Mouse (Mus musculus) forebrain, embryonic 15.5 days (tissue): Measurements from ENCODE around the gene Tmem192. TPM values are rescaled to one million over a fixed set of nuclear protein-coding genes. Genes with fewer than 3 reads are reported as not detected.

Experiments used
- ATAC-seq: fragments of 200-750 bp; cut with Nextera tagmentation; replicated peaks from 2 replicates; pipeline ENCODE4 v1.8.0; 2017; ENCODE audit warnings: mild to moderate bottlenecking, moderate TSS enrichment, moderate library complexity
- H3K27ac ChIP-seq: fragments of 300-500 bp; sonication (generic); replicated peaks from 2 replicates; pipeline ENCODE4 v1.5.1; 2015; ENCODE audit warnings: mild to moderate bottlenecking, inconsistent platforms
- H3K27me3 ChIP-seq: fragments of 300-500 bp; sonication (generic); 2 replicates; pipeline ENCODE4 v1.6.1; 2015; ENCODE audit warnings: inconsistent platforms
- H3K36me3 ChIP-seq: fragments of 300-500 bp; sonication (generic); 2 replicates; pipeline ENCODE4 v1.6.1; 2015; ENCODE audit warnings: mild to moderate bottlenecking, inconsistent platforms
- H3K4me1 ChIP-seq: fragments of 300-500 bp; sonication (generic); 2 replicates; pipeline ENCODE4 v1.6.1; 2015; ENCODE audit warnings: inconsistent platforms
- H3K4me2 ChIP-seq: fragments of 300-500 bp; sonication (generic); replicated peaks from 2 replicates; pipeline ENCODE4 v1.6.1; 2015; ENCODE audit warnings: mild to moderate bottlenecking, inconsistent platforms
- H3K4me3 ChIP-seq: fragments of 300-500 bp; sonication (generic); 2 replicates; pipeline ENCODE4 v1.5.1; 2015; ENCODE audit warnings: mild to moderate bottlenecking, inconsistent platforms
- H3K9ac ChIP-seq: fragments of 300-500 bp; sonication (generic); replicated peaks from 2 replicates; pipeline ENCODE4 v1.6.1; 2015; ENCODE audit warnings: mild to moderate bottlenecking, inconsistent platforms
- H3K9me3 ChIP-seq: fragments of 300-500 bp; sonication (generic); 2 replicates; pipeline ENCODE4 v1.6.1; 2016; ENCODE audit warnings: inconsistent platforms
- WGBS: fragments of 180-500 bp; shearing (Covaris S2); methylation state at CpG from one replicate; pipeline ENCODE4 v1.1.7; 2015; ENCODE audit warnings: mixed read lengths; 5-methylcytosine and 5-hydroxymethylcytosine counted together
- polyA plus RNA-seq: library from polyadenylated mRNA; unstranded; fragments of >200 nt; fragmentation: Nextera tagmentation; extraction: Ambion mirVana; gene quantifications from 2 replicates; pipeline ENCODE4 v1.2.1, GENCODE M21; 2015

Gene Tmem192
- polyA plus RNA-seq, 1 experiment from 2014 or later: 20.7 TPM

DNA sequence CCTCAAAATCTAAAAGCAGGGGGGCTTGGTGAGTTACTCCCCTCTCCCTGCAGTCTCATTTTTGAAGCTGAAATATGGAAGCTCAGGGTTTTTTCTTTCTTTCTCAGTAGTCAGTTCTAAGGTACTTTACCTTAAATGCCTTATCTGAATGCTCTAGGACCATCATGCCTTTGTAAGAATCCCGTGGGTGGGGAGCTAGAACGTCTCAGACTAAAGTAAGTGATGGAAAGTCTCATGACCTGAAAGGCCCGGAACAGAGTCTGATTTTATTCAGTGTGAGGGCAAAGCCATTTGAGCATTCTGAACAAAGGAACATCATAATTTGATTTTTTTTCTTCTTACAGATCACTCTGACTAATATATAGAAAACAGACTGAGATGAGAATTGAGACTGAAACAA is 12.0 kb upstream of the Tmem192 start:
- Histone ChIP-seq H3K4me3 (no peak overlapping the region), H3K27me3 (no peaks in the 10 kb centered on the region), H3K4me2 (no peak overlapping the region), H3K36me3 (no peaks in the 10 kb centered on the region), H3K9me3 (no peaks in the 10 kb centered on the region), H3K4me1 (no peaks in the 10 kb centered on the region), H3K27ac (no peak overlapping the region), H3K9ac (no peak overlapping the region)
- WGBS: 83% methylated on average over 3 of the region's 3 CpGs
- no peak for ATAC-seq

DNA sequence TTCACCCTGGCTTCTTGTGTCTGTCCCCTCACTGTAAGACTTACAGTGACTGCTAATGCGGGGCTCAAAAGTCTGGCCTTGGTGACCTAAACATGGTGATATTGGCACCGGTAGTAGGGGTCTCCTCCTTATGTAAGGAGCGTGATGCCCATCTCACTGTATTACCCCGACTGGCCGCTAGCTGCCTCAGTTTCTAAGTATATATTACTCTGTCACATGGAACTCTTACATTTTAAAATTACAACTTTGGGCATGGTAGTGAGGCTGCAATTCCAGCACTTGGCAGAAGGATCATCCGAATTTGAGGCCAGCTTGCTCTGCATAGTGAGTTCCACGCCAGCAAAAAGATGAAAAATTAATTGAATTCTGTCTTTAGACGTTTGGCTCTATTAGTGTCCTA is 6.0 kb upstream of the Tmem192 start:
- Histone ChIP-seq H3K27ac (no peak overlapping the region), H3K9ac (no peak overlapping the region), H3K4me1 (peaks cover 9% of the 10 kb centered on the region; the same call in 1 of the 2 replicates), H3K4me3 (no peak overlapping the region), H3K4me2 (no peak overlapping the region), H3K36me3 (no peaks in the 10 kb centered on the region), H3K9me3 (no peaks in the 10 kb centered on the region), H3K27me3 (no peaks in the 10 kb centered on the region)
- WGBS: 77% methylated on average over 8 of the region's 8 CpGs
- ATAC-seq: peak; percentile 28

DNA sequence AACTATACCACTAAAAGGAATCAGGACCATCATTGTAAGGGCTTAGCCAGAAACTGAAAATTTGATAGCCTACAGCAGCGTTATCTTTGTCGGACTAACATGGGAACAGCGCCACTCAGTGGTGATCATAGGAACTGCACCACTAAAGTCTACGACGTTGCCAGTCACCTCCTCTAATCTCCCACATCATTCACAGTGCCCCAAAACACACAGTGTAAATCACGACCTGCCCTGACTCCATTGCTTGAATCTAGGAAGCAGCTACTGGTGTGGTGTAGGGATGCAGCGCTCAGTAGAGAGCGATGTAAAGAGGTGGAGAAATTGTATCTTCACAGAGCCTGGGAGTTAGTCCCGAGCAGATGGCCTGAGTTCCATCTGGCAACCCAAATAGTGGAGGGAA is 5.5 kb upstream of the Tmem192 start:
- Histone ChIP-seq H3K4me2 (no peak overlapping the region), H3K27me3 (no peaks in the 10 kb centered on the region), H3K4me3 (no peak overlapping the region), H3K9ac (no peak overlapping the region), H3K9me3 (no peaks in the 10 kb centered on the region), H3K4me1 (peaks cover 9% of the 10 kb centered on the region; the same call in 1 of the 2 replicates), H3K27ac (no peak overlapping the region), H3K36me3 (no peaks in the 10 kb centered on the region)
- WGBS: 9% methylated on average over 9 of the region's 9 CpGs
- peak; percentile 62 for ATAC-seq

DNA sequence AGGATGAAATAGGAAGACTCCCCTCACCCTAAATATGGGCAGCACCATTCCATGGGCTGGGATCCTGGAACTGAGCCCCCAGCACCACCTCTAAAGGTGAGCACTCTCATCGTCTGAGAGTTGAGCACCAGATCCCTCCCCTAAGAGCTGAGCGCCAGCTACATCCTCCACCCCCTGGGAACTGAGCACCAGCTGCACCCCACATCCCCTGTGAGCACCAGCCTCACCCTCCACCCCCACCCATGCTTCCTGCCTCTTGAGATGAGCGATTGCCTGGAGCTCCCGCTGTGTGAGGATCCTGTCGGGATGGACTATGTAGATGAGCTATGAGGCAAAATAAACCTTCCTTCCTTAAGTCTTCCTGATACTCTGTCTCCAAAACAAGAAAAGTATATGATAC is 4.0 kb upstream of the Tmem192 start:
- Histone ChIP-seq H3K4me2 (no peak overlapping the region), H3K4me3 (no peak overlapping the region), H3K27ac (no peak overlapping the region), H3K9ac (no peak overlapping the region), H3K36me3 (no peaks in the 10 kb centered on the region), H3K27me3 (no peaks in the 10 kb centered on the region), H3K4me1 (peaks cover 11% of the 10 kb centered on the region; the same call in 1 of the 2 replicates), H3K9me3 (no peaks in the 10 kb centered on the region)
- WGBS: 26% methylated on average over 5 of the region's 5 CpGs
- no peak for ATAC-seq

DNA sequence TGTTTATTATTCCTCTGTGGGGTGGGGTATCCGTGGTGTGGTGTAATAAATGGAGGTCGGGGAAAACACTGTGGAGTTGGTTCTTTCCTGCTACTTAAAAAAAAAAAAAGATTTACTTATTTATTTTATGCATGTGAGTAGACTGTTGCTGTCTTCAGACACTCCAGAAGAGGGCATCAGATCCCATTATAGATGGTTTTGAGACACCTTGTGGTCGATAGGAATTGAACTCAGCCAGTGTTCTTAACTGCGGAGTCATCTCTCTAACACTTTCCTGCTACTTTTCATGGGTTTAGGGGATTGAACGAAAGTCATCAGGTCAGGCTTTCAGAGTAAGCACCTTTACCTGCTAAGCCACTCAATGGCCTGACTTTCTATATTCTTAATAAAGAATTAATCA is 2.2 kb upstream of the Tmem192 start:
- Histone ChIP-seq H3K9me3 (no peaks in the 10 kb centered on the region), H3K4me2 (no peak overlapping the region), H3K27me3 (no peaks in the 10 kb centered on the region), H3K4me1 (peaks cover 15% of the 10 kb centered on the region; the same call in 1 of the 2 replicates), H3K9ac (no peak overlapping the region), H3K4me3 (no peak overlapping the region), H3K27ac (no peak overlapping the region), H3K36me3 (no peaks in the 10 kb centered on the region)
- 22% methylated on average over 5 of the region's 5 CpGs for WGBS
- ATAC-seq: no peak

DNA sequence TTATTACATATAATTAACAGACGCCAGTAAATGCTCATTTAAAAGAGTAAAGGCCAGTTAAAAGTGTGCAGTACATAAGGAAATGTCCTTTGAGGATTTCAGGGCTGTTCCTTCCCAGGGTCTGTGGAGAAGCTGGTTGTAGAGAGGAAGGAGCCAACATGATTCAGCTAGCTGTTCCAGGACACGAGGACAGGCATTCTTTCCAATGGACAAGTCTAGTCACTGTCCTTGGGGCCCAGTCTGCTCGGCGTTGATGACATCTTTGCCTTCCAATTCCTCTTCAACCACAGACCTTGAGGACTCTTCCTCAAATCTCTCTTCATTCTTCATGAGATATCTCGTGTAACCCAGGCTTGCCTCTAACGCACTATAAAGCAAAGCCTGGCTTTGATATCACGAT is 1.4 kb upstream of the Tmem192 start:
- H3K4me2 ChIP-seq: no peak overlapping the region
- no peak for ATAC-seq
- H3K4me3 ChIP-seq: no peak overlapping the region
- peaks cover 15% of the 10 kb centered on the region; the same call in 1 of the 2 replicates for H3K4me1 ChIP-seq
- H3K9me3 ChIP-seq: no peaks in the 10 kb centered on the region
- no peak overlapping the region for H3K9ac ChIP-seq
- H3K27me3 ChIP-seq: no peaks in the 10 kb centered on the region
- no peaks in the 10 kb centered on the region for H3K36me3 ChIP-seq
- 85% methylated on average over 7 of the region's 7 CpGs for WGBS
- no peak overlapping the region for H3K27ac ChIP-seq

DNA sequence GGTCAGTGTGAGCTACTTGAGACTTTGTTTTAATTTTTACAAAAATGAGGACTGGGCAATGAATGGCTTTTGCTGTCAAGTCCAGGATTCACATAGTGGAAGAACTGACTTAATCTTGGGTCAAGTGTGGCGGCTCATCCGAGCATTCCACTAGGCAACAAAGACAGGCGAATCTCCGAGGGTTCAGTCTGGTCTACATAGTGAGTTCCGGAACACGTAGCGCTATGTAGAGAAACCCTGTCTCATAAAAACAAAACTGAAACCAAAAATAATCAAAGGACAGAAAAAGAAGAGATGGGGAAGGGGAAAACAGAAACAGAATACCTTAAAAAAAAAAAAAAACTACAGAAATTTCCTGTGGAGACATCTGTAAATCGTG is 555 bp upstream of the Tmem192 start:
- Histone ChIP-seq H3K4me2 (peak overlapping the region; percentile 56), H3K27me3 (no peaks in the 10 kb centered on the region), H3K9me3 (no peaks in the 10 kb centered on the region), H3K27ac (no peak overlapping the region), H3K9ac (no peak overlapping the region), H3K4me3 (peak overlapping the region; percentile 95), H3K4me1 (peaks cover 15% of the 10 kb centered on the region; the same call in 1 of the 2 replicates), H3K36me3 (no peaks in the 10 kb centered on the region)
- ATAC-seq: no peak
- WGBS: 56% methylated on average over 8 of the region's 8 CpGs

DNA sequence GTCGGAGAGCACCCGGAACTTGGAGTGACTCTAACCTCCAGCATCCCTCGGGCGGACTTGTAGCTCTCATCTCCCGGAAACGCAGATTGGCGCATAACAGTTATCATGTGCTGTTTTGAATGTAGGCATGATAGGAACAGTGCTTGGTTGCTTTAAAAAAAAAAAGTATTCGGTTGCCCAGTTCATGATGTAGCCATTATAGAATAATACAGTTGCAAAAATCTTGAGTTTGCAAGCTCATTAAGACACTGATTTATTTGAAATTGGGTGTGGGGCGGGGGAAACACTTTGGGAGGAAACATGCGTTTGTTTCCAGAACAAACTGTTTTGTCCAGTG is 681 bp downstream of the Tmem192 start:
- H3K27me3 ChIP-seq: no peaks in the 10 kb centered on the region
- H3K27ac ChIP-seq: peak overlapping the region; percentile 87
- H3K4me2 ChIP-seq: peak overlapping the region; percentile 56
- peaks cover 10% of the 10 kb centered on the region; the same call in 1 of the 2 replicates for H3K4me1 ChIP-seq
- no peak for ATAC-seq
- H3K9ac ChIP-seq: peak overlapping the region; percentile 75
- WGBS: 6% methylated on average over 10 of the region's 10 CpGs
- H3K4me3 ChIP-seq: peak overlapping the region; percentile 95
- no peaks in the 10 kb centered on the region for H3K36me3 ChIP-seq
- H3K9me3 ChIP-seq: no peaks in the 10 kb centered on the region

DNA sequence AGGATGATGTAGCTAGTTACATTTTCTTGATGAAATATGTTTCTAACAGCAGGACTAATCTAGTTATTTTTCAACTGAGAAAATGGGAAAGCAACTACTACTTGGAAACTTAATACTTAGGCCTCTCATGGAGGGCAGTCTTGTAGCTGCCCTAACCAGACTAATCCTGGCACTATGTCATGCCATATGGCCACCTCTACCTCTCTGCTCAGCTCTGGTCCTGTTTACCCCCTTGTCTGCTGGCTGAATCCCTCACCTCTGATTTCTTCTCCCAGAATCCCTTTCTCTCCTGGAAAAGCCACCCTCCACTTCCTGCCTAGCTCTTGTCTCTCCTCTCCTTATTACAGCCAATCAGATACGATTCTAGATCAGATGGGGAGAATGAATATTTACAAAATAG is 1.4 kb downstream of the Tmem192 start:
- no peak for ATAC-seq
- WGBS: 89% methylated on average over 1 of the region's 1 CpGs
- Histone ChIP-seq H3K4me1 (peaks cover 7% of the 10 kb centered on the region; the same call in 1 of the 2 replicates), H3K27ac (no peak overlapping the region), H3K4me3 (no peak overlapping the region), H3K36me3 (no peaks in the 10 kb centered on the region), H3K27me3 (no peaks in the 10 kb centered on the region), H3K9me3 (no peaks in the 10 kb centered on the region), H3K9ac (no peak overlapping the region), H3K4me2 (peak overlapping the region; percentile 56; the same call in 1 of the 2 replicates)

DNA sequence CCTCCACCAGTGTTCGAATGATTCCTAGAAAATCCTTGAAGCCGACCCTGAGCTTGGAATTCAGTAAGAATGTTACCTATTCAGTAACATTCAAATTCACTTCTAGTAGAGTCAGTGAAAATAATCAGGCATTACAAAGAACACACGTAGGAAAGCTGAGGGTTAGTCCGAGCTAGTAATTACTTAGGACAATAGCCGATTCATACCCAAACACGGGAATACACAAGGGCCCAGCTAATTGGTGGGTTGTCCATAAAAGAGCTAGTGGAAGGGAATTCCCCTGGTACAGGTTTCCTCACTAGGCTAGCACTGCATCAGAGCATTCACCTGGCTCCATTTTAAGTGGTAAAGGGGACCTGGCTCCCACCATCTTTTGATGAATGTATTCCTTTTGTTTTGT is 5.1 kb downstream of the Tmem192 start:
- no peak for ATAC-seq
- Histone ChIP-seq H3K9ac (no peak overlapping the region), H3K9me3 (no peaks in the 10 kb centered on the region), H3K27ac (no peak overlapping the region), H3K36me3 (no peaks in the 10 kb centered on the region), H3K27me3 (no peaks in the 10 kb centered on the region), H3K4me1 (peaks cover 7% of the 10 kb centered on the region; the same call in 1 of the 2 replicates), H3K4me2 (no peak overlapping the region), H3K4me3 (no peak overlapping the region)
- 35% methylated on average over 6 of the region's 6 CpGs for WGBS

DNA sequence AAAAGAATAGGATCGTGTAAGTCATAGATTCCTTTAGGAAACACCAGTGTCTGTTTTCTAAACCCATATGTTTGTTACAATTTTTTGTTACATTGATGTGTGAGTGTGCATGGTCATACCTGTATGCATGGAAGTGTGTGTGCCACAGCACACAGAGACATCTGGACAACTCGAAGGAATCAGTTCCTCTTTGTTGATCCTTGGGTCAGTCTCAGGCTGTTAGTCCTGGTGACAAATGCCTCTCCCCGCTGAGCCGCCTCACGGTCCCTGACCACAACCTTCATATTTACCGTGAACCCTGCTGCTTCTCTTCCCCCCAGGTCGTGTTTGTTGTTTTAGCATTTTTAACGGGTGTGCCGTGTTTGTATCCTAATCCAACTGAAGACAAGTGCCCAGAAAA is 12.0 kb downstream of the Tmem192 start:
- no peak overlapping the region for H3K4me2 ChIP-seq
- H3K4me1 ChIP-seq: no peaks in the 10 kb centered on the region
- no peak overlapping the region for H3K4me3 ChIP-seq
- H3K9ac ChIP-seq: no peak overlapping the region
- ATAC-seq: no peak
- H3K9me3 ChIP-seq: no peaks in the 10 kb centered on the region
- WGBS: 91% methylated on average over 9 of the region's 9 CpGs
- H3K36me3 ChIP-seq: peaks cover 9% of the 10 kb centered on the region
- H3K27me3 ChIP-seq: no peaks in the 10 kb centered on the region
- H3K27ac ChIP-seq: no peak overlapping the region

DNA sequence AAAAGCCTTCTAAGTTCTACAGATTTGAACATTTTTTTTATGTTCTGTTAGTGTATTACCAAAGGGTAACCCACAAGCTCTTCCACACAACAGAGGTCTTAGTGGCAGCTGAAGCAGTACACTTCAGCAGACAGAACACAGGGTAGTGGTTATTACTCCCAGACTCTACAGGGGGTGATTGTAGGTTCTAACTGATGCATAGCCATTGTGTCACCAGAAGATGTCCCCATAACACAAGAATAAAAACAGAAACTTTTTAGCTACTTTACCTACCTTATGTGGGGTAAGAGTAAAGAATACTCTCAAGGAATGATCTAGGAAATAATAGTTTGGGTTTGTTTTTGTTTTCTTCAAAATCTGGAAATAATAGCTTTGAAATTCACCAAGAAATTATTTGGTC is 15.9 kb downstream of the Tmem192 start:
- H3K4me2 ChIP-seq: no peak overlapping the region
- no peaks in the 10 kb centered on the region for H3K9me3 ChIP-seq
- no peaks in the 10 kb centered on the region for H3K4me1 ChIP-seq
- H3K36me3 ChIP-seq: peaks cover 9% of the 10 kb centered on the region
- H3K27me3 ChIP-seq: no peaks in the 10 kb centered on the region
- H3K4me3 ChIP-seq: no peak overlapping the region
- no peak for ATAC-seq
- H3K9ac ChIP-seq: no peak overlapping the region
- no peak overlapping the region for H3K27ac ChIP-seq

DNA sequence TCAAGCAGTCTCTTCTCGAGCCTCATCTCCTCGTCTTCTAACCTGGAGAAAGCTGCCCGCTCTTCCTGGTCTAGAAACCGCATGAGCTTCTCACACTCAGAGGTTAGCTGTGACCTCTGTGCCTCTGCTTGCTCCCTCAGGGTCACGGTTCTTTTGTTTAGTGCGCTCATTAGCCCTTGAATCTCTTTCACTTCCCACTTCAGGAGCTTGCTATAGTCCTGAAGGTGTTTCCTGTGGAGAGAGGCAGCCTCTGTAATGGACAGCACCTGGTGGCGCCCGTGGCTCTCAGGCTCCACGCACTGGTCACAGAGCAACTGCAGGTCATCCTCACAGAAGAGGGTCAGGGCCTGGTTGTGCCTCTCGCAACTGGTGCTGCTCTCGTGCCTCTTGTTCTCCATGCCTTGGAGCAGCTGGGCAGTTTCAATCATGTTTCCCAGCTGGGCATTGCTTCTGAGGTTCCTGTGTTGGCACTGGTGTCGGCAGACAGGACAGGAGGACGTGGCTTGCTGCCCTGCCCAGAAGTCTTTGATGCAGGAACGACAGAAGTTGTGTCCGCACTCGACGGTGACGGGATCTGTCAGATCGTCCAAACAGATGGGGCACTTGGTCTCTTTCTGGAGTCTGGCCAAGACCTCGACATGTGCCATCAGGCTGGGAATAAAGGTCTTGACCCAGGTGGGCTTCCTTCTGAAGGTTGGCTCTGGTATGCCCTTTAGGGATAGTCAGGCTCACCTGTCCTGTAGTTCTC is 36.3 kb downstream of the Tmem192 start:
- Histone ChIP-seq H3K4me3 (no peak overlapping the region), H3K27me3 (no peaks in the 10 kb centered on the region), H3K27ac (no peak overlapping the region), H3K4me1 (no peaks in the 10 kb centered on the region), H3K9ac (no peak overlapping the region), H3K4me2 (no peak overlapping the region), H3K36me3 (no peaks in the 10 kb centered on the region), H3K9me3 (no peaks in the 10 kb centered on the region)
- WGBS: 74% methylated on average over 20 of the region's 20 CpGs
- no peak for ATAC-seq
